Mouse (Mus musculus) adrenal gland, postnatal 14 days (tissue): Measurements from ENCODE around the gene Dbp. TPM values are rescaled to one million over a fixed set of nuclear protein-coding genes. Genes with fewer than 3 reads are reported as not detected.

ENCODE experiments used
- DNase-seq: peaks from one replicate; pipeline ENCODE4 v3.0.0; 2021; ENCODE audit warnings: mixed read lengths
- total RNA-seq: library from RNA; stranded (reverse); gene quantifications from 2 replicates; pipeline ENCODE4 v1.2.3, GENCODE M21; 2021

The Dbp gene
- total RNA-seq, 1 experiment from 2014 or later, result 46.3 TPM

DNA sequence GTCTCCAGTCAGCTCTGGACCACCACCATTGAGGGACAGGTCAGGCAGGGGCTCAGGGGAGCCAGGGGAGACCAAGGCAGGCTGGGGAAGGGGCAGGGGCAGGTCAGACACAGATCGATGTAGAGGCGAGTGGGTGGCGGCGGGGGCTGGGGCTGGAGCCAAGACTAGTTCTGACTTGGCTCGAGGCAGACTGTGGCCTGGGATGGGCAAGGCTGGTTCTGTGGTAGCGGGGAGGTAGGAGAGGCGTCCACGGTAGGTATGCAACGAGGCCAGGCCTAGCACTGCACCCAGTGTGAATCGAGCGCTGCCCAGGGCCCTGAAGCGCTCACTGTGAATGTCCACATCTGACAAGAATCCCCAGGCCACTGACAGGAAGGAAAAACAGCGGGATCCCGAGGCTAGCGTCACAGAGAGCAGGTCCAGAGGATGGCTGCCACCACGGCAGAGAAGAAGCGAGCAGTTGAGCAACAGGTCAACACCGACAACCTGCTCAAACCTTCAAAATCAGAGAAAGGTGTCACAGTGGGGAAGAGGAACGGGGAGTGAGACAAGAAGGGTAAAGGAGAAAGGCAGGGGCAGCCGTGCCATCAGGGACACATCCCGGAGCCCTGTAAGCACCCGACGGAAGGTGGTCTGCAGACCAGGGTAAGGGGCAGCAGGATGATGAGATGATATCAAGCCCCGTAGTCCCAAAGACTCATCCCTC lies 6.6 kb downstream of the Dbp start:
- DNase-seq, result peak; percentile 46

DNA sequence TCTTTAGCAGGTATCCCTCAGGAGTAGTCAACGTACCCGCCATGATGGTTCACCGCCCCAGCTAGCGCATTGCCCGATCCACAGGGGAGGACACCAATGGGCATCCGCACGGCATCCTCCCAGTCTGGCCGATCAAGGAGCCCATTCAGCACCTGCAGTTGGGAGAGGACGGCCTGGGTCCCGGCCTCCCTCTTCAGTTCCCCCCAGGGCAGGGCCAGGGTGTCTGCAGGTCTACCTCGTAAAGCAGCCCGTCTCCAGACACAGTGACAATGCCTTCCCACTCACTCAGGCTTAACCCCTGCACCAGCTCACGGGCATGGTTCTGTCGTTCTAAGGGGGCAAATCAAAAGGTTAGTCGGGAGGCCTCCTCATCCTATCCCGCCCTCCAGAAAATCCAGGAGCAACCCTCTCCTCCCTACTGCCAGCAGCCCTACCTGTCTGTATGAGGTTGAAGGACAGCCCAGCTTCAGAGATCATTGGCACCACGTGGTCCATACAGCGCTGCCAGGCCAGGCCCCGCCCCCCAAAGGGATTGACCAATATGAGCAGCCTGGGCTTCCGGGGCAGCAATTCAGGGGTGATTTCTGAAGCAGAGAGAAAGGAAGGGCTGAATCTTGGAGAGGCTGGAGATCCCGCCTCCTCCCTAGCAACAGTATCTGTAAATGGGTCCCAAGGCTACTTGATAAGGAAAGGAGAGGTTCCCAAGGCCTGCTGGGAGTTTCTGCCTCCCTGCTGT lies 7.3 kb downstream of the Dbp start:
- DNase-seq, result peak; percentile 92

DNA sequence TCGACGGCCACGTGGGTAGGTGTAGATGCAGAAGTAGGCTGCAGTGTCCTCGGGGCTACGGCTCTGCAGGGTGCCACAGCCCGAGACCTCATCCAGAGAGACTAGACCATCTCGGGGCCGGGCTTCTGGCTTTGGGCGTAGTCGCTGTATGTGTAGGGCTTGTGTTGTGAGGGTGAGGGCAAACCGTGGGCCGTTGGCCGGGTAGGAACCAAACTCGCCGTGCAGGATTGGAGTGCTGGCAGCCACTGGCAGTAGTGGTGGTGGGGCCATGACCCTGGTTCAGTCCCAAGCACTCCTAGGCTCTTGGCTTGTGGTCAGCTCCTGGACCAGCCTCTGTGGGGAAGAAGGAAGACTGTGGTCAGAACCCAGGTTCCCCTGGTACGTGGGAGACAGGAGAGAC lies 8.5 kb downstream of the Dbp start:
- no peak for DNase-seq

DNA sequence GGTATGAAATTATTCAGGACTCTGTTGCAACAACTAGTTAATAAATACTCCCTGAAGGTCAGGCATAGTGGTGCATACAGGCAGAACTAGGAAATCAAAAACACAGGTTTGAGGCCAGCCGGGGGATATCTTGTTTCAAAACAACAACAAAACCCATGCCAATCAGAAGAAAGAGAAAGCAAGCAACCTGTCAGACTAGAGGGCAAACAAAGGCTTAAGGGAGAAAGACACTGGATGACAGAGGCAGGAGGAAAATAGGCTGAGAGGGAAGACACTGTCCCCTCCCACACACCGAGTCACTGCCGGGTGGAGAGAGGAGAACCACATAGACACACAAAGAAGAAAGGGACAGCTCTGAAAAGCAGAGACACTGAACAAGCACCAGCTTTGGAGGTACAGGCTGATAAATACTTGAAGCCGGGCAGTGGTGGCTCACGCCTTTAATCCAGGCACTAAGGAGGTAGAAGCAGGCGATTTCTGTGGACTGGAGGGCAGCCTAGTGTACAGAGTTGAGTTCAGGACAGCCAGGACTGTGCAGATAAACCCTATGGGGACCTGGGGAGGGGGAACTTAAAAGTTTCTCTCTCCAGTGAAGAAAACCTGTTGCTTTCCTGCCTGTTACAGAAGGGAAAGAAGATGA lies 9.1 kb downstream of the Dbp start:
- DNase-seq, result no peak

DNA sequence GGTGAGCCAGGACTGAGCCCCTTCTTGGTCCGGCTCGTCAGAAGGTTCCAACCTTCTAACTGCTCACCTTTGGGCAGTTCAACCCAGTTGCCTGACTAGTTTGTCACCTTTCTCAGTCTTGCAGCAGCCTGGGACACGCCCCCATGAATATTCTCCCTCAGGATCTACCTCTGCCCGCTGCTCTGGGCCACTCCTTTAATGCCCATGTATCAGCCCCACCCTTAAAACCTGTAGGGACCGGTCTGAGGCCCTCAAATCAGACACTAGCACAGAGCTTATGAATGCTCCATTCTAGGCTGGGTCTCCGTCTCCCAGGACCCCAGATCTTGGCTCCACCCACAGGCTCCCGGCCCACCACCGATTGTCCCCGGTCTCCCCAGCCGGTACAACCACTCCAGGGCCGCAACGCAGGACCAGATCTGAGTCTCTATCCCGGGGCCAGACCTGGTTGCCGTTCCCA lies 9.8 kb downstream of the Dbp start:
- DNase-seq, result no peak

DNA sequence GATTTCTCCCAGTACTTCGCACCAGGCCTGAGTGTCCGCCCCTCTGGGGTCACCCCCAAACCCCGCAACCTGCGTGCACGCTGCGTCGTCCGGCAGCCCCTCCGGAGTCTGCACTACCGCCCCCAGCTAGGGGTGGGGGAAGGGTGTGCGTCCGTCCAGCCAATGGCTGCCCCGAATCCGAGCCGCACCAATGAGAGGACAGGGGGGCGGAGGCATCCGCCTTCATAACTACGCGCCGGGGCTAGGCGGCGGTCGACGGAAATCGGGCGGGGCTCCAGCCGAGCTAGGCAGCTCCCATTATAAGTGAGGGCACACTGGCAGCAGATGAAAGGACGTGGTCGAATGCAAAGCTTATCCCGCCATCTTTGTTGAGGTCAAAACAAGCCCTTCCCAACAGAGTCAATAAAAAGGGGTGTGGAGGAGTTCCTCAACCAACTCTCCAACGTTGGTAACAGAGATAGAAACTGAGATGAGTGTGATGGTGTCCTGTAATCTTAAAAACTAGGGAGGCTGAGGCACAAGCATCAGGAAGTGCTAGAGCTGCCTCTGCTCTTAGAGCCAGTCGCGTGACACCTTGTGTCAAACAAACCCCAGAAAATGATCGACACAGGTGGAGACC lies 10.3 kb downstream of the Dbp start, which contains the start of gene Rpl18:
TSS of gene Rpl18 (plus strand) at position 368 of the 619 bp plus-strand sequence.
- peak; percentile 99 for DNase-seq

DNA sequence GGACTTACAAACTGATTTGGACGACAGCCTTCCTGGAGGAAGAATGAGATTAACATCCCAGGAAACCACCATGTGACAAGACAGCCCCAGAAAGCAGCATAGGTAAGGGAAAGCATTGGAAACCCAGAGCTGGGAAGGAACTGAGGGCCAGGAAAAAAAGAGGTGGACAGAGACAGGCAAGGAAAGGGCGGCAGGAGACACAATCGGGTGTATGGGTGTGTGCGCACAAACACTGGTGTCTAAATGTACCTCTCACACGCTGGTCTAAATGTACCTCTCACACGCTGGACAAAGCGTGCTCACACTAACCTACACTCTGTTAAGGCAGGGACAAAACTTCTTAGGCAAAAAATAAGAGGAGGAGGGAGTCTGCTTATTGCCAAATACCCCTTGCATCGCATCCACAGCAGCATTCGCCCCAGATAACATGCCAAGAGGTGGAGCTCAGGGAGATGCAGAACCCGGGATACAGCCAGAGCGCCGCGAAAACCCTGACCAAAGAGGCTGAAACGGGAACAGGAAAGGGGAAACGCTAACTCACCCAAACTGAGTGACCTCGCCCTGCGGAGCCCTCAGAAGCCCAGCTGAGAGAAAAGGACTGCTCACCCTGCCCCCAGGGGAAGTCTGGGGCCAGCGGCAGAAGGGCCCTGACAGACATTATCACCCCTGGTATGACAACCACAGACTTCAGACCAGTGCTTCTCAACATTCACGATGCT lies 11.0 kb downstream of the Dbp start:
- DNase-seq, result no peak

DNA sequence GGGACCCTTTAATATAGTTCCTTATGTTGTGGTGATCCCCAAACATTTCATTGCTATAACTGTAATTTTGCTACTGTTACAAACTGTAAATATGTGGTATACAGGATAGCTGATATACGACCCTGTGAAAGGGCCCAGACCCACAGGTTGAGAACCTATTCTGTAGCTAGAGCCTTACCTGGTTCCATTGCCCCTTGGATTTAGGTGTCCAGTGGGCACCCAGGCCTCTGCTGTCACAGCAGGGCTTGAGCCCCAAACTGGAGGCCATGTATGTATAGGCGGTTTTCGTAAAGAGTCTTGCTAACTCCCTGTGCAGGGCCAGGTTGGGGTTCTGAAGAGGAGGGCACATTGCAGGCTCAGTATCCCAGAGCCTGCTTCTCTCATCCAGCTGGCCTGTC lies 11.6 kb downstream of the Dbp start:
- DNase-seq, result no peak

DNA sequence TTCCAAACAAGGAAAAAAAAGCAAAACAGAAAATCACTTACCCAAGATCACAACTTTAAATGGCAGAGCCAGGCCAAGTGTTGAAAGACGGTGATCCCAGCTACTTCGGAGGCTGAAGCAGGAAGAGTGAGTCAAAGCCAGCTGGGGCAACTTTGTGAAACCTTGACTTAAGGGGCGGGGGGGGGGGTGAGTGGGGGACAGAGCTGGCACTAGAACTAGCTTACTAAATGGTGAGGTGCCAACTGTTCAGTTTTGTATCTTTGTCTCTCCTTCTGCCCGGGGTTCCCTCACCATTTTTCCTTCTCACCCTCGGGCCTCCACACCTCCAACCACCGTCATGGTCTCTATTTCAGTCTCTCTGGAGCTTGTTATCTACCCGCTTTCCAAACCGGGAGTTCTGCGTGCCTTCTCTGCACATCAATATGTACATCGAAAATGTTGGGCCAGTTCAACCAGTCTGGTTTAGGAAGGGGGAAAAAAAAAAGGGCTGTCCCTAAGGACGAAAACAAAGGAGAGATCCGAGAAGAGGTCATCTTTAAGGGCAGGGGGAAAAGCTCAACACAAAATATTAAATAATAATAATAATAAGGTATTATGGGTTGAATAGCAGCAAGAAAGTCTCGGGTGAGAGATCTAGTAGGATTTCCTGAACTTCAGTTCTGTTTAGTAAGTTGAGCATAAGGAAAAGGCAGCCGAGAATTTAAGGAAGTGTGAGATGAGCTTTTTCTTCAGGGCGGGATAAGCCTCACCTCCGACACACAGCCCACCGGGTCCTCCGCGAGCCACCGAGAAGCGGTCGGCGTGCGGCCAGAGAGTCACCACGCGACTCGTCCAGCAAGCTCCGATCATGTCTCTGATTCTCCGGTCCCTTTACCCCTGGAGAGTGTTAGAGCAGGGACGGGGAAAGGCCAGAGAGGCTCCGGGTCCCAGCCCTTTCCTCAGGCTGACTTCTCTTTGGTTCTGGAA lies 12.3 kb downstream of the Dbp start:
- no peak for DNase-seq

DNA sequence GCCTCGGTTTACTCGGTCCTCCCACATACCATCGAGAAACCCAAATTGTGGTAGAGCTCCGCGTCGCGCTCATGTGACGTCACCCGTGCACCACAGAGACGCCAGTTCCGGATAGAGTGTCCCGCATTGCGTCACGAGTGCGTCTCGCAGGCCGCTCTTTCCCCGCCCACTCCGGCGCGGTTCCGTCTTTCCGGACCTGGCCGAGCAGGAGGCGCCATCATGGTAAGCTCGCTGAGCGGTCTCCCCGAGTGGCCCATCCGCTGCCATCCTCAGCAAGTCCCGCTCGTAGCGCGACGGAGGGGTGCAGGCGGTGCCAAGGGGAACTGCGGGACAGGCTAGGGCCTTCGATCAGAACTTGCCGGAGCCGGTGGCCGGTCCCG lies 13.0 kb downstream of the Dbp start, which contains the start of gene Sphk2:
TSS of gene Sphk2 (minus strand) at position 85 of the 380 bp plus-strand sequence.
- DNase-seq, result peak; percentile 99

DNA sequence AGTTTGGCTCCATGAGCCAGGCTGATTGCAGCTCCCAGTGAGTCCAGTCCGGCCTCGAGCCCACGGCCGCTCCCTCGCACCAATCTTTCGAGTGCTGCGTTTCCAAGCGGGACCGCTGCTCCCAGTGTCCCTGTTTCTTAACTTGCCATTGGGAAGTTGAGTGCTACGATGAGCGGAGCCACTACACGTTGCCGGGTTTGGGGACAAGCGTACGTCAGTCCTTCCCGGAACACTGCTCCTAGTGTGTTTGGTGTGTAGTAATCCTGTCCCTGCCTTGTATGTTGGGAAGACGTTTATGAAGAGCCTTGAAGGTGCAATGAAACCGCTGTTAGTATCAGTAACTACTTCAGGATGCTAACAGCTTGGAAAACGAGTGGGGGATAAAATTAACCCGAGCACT lies 13.4 kb downstream of the Dbp start:
- DNase-seq, result no peak

DNA sequence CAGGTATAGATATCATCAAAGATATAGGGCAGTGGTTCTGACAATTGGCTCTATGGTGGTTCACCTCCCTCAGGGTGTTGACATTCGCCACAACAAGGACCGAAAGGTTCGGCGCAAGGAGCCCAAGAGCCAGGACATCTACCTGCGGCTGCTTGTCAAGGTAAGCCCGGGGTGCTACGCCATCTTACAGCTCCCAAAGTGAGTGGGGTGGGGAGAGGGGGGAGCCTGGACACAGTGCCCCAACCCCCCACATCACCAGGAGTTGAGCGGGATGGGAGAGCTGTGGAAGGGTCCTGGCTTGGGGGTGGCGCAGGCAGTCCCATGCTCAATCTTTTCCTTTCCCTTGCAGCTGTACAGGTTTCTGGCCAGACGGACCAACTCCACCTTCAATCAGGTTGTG lies 14.3 kb downstream of the Dbp start:
- no peak for DNase-seq

DNA sequence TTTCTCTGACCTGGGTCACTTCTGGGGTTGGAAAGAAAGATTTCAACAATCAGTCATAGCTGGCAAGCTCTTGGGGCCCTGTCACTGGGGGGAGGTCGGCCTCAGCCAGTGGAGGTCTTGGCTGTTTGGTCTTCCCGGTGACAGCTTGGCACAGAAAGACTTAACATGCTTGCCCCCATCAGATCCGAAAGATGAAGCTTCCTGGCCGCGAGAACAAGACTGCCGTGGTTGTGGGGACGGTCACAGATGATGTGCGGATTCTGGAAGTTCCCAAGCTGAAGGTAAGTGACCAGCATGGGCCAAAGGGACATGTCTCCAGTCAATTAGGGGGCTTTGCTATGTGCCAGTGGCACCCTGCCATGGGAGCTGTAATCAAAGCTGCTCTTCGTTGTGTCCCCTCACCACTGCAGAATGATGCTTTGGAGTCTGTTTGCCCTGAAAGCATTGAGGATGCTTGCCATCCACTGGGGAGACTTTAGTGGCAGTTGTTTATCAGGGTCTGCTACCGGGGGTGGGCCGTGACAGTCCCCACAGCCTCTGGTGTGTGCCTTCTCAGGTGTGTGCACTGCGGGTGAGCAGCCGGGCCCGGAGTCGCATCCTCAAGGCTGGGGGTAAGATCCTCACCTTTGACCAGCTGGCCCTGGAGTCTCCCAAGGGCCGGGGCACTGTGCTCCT lies 15.0 kb downstream of the Dbp start:
- no peak for DNase-seq

DNA sequence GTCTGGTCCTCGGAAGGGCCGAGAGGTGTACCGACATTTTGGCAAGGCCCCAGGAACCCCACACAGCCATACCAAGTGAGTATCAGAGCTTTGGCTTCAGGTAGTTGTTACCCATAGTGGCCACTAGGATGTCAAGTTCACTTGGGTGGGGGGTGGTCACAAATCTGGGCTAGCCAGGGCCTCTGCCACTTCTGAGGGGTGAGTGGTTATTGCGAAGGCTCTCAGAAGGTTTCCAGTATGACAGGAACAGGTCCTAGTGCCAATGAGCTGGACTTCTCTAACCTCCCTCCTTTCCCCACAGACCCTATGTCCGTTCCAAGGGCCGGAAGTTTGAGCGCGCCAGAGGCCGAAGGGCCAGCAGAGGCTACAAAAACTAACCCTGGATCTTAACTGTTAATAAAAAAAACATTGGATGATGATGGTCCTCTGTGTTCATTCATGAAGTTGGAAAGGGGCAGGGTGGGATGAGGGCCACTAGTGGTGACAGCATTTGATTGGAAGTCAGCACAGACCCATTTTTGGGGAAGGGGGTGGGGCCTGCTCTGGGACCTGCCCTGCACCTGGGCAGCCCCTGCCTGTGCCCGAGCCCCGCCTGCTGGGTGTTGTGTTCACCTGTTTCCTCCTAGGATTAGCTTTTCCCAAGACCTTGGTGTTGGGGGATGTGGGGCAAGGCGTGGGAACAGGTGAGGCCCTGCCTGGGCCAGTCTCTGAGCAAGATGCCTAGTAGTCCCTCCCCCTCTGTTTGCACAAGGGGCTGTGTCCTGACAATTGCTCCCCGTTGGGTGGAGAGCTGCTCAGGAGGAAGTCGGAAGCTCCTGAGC lies 15.7 kb downstream of the Dbp start, which contains the start of gene Fam83e:
TSS of gene Fam83e (plus strand) at position 800 of the 821 bp plus-strand sequence.
- DNase-seq, result no peak

DNA sequence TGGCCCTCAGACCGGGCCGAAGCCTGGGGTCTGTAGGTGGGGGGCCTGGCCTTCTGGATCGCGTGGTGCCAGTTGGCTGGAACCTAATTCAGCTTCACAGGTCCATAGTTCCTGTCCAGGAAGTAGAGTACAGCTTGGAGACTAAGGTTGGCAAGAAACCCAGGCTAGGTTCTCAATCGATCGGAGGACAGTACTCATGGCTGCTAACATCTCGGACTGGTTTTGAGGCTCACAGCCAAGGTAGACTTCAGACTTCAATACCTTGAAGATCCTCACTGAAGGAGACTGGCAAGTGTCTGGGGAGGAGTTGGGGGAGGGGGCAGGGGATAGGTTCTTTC lies 16.3 kb downstream of the Dbp start:
- no peak for DNase-seq

DNA sequence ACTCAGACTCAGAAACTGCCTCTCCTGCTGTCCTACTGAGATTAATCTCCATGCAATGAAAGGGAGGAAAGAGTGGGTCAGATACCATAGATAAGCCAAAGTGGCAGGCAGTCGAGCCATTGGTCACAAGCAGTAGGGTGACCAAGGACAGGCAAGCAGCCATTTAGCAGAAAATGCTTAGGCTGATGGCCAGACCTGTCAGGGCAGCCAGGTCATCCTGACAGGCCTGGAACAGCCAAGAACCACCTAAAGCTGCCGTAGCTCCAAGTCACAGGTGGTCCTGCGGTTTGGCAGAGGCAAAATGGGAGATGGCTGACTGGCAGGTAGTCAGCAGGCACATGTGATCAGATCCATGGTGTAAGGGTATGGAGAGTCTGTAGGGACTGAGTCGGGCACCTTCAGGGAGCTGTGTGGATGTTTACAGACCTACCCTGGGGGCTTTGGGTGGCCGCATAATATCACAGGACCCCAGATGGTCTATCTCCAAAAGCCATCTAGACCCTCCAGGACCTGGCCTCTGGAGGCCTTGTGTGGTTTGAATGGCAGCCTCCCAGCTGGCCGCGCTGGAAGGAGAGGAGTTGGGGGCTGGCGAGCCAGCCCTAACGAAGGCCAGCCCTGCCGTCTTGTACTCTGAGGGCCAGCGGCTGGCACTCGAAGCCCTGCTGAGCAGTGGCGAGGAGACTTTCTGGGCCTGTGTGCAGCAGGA lies 16.9 kb downstream of the Dbp start:
- DNase-seq, result no peak

DNA sequence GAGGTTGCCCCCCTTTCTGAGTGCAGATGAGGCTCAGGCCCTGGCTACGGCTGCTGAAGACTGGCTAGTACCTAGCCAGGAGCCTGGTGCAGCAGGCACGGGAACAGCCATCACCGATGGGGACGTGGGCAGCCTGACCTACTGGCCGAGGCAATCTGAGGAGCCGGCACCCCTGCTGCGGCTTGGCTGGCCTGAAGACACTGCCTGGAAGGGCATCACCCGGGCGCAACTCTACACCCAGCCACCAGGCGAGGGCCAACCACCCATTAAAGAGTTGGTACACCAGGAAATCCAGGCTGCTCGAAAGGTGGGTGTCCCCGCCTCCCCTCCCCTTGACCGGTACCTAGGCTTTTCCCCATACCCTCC lies 17.4 kb downstream of the Dbp start:
- no peak for DNase-seq

DNA sequence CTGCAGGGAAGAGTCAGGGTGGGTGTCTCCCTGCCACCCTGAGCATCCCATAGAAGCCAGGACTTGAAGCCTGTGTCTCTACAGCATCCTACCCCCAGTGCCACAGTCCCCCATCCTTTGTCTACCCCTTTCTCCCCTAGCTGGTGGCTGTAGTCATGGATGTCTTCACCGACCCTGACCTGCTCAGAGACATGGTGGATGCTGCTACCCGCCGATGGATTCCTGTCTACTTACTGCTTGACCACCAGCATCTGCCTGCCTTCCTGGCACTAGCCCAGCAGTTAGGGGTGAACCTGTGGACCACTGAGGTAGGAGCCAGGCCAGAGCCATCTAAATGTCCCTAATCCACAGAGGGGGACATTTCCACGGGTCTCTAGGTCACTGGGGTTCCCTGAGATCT lies 18.4 kb downstream of the Dbp start:
- peak; percentile 5 for DNase-seq

DNA sequence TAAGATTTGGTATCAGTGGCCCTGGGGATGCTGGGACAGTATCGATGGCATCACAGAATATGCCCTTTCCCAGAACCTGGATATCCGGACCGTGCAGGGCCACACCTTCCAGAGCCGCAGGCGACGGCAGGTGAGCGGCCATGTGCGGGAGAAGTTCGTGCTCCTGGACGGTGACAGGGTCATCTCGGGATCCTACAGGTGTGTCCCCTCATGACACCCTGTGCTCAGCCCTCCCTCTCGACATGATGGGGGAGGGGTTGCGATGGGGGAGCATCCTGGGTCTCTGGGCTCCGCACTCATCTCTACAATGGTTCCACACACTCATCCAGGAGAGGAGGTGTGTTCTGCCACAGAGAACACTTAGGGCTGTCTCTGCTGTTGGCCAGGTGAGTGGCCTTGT lies 18.9 kb downstream of the Dbp start:
- DNase-seq, result no peak
